Mouse (Mus musculus): ENCODE data around the gene Tmem109. TPM values are rescaled to one million over a fixed set of nuclear protein-coding genes. Genes with fewer than 3 reads are reported as not detected.

The Tmem109 gene
- total and polyA plus RNA-seq, 3 experiments = 17.9 to 51.5 (median 32.9) TPM

DNA sequence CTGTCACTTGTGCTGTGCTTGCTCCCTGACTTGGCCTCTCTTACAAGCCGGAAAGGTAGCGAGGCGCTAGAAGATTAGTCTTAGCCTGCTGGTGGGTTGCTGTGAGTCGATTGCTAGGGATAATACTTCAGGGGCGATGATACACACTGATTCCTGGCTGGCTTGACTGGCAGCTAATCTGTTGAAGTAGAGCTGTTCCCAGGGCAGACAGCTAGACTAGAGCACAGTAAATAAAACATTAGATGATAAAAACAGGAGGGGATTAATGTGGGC lies 23.9 kb upstream of the Tmem109 start:
- in situ Hi-C loops (cut with MboI; ENCODE audit: low pct_ligation_motif_present, low pct_unique_long_range_greater_than_20kb, low sequenced_read_pairs) = no loop called here
- TF ChIP-seq ELF1 (IDR thresholded peaks at IDR 0.05; ENCODE audit: low read depth, low read length) = no peak
- TF ChIP-seq USF1 (IDR thresholded peaks at IDR 0.05; ENCODE audit: low read depth, low read length) = no peak
- no peak for TF ChIP-seq RAD21 (IDR thresholded peaks at IDR 0.05; ENCODE audit: low read depth, low read length)
- no peak for TF ChIP-seq POLR2AphosphoS2 (IDR thresholded peaks at IDR 0.05; ENCODE audit: low read depth, low read length)
- TF ChIP-seq MYC (IDR thresholded peaks at IDR 0.05; ENCODE audit: low read depth, low read length) = no peak
- no peak for TF ChIP-seq GABPA (IDR thresholded peaks at IDR 0.05; ENCODE audit: insufficient replicate concordance, low read depth, low read length)
- TF ChIP-seq UBTF (IDR thresholded peaks at IDR 0.05; ENCODE audit: low read depth, low read length) = no peak
- TF ChIP-seq CHD2 (IDR thresholded peaks at IDR 0.05; ENCODE audit: low read length) = no peak
- TF ChIP-seq IRF4 (IDR thresholded peaks at IDR 0.05; ENCODE audit: low read depth, low read length) = no peak
- TF ChIP-seq ZMIZ1 (IDR thresholded peaks at IDR 0.05; ENCODE audit: low read depth, low read length) = no peak
- TF ChIP-seq E2F4 (IDR thresholded peaks at IDR 0.05; ENCODE audit: insufficient replicate concordance, low read depth, low read length) = no peak
- TF ChIP-seq EP300 (IDR thresholded peaks at IDR 0.05; ENCODE audit: low read length) = no peak
- no peak for TF ChIP-seq MAZ (IDR thresholded peaks at IDR 0.05; ENCODE audit: low read depth, low read length)
- no peak for TF ChIP-seq ETS1 (conservative IDR thresholded peaks at IDR 0.05; ENCODE audit: low read depth, low read length)
- no peak for TF ChIP-seq HCFC1 (IDR thresholded peaks at IDR 0.05; ENCODE audit: low read depth, low read length)
- Histone ChIP-seq H3K4me3 (replicated peaks in 1 of 3; ENCODE audit: low read depth in 2 of 3, low read length in 2 of 3, poor library complexity in 1 of 3) (no peak overlapping the region), H3K9ac (ENCODE audit: insufficient read depth, low read depth) (no peak overlapping the region), H3K9me3 (replicated peaks; ENCODE audit: low read length) (no peaks in the 10 kb centered on the region), H3K36me3 (replicated peaks in 1 of 2; ENCODE audit: control insufficient read depth in 1 of 2, insufficient read depth in 1 of 2, low read length in 1 of 2) (peaks cover 70 to 89% of the 10 kb centered on the region in 2 experiments), H3K4me1 (ENCODE audit: control insufficient read depth in 1 of 2, insufficient read depth in 2 of 2) (no peaks in the 10 kb centered on the region), H3K79me2 (replicated peaks; ENCODE audit: control insufficient read depth, extremely low read depth, insufficient read depth, poor library complexity, severe bottlenecking) (no peaks in the 10 kb centered on the region), H3K27ac (ENCODE audit: insufficient read depth, low read depth) (no peak overlapping the region), H3K4me2 (ENCODE audit: insufficient read depth, low read depth, poor library complexity, severe bottlenecking) (no peak overlapping the region), H3K27me3 (replicated peaks) (no peaks in the 10 kb centered on the region)
- dilution Hi-C loops (cut with MboI; ENCODE audit: extremely low pct_ligation_motif_present, extremely low pct_unique_long_range_greater_than_20kb, low sequenced_read_pairs) = no loop called here
- no peak for DNase-seq (ENCODE audit: extremely low read depth)

DNA sequence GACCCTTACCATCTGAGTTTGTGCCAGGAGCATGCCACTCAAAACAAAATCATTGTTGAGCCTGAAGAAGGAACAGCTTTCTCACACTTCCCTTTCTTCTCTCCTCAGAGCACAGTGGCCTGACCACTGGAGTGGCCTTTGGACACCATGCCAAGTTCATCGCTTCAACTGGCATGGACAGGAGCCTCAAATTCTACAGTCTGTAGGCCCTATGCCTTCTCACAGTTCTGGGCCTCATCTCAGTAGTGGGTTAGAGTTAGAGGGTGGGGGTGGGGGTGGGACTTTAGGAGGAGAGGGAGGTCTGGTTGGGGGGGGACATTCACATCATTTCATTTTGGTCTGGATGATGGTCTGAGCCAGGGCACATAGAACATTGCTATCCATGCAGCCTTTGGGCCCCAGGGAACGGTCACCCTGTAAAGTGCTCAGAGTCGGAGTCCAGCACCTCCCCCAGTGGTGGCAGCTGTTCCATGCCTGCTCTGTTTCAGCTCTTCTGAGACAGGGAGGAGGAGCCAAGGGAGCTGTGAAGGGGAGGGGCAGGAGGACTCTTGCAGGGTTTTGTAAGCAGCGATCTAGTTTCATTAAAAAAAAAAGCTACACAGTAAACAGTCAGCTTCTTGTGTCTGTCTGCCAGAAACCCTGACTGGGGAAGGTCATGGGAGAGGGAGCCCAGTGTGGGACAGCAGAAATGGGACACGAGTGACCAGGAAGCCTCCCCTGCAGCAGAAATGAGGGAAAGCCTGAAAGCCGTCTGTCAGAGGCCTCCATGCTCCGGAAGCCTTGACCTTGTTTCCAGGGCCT lies 23.3 kb upstream of the Tmem109 start:
- no peak overlapping the region for H3K9ac ChIP-seq (ENCODE audit: insufficient read depth, low read depth)
- H3K9me3 ChIP-seq (replicated peaks; ENCODE audit: low read length) = no peaks in the 10 kb centered on the region
- in situ Hi-C loops (cut with MboI; ENCODE audit: low pct_ligation_motif_present, low pct_unique_long_range_greater_than_20kb, low sequenced_read_pairs) = no loop called here
- no peaks in the 10 kb centered on the region for H3K4me1 ChIP-seq (ENCODE audit: control insufficient read depth in 1 of 2, insufficient read depth in 2 of 2)
- H3K27ac ChIP-seq (ENCODE audit: insufficient read depth, low read depth) = no peak overlapping the region
- dilution Hi-C loops (cut with MboI; ENCODE audit: extremely low pct_ligation_motif_present, extremely low pct_unique_long_range_greater_than_20kb, low sequenced_read_pairs) = no loop called here
- DNase-seq (ENCODE audit: extremely low read depth) = no peak
- H3K4me2 ChIP-seq (ENCODE audit: insufficient read depth, low read depth, poor library complexity, severe bottlenecking) = no peak overlapping the region
- H3K27me3 ChIP-seq (replicated peaks) = no peaks in the 10 kb centered on the region
- TF ChIP-seq NRF1 (IDR thresholded peaks at IDR 0.05; ENCODE audit: low read depth, low read length) (no peak), POLR2A (IDR thresholded peaks at IDR 0.05; ENCODE audit: low read depth, low read length) (no peak), RCOR1 (conservative IDR thresholded peaks at IDR 0.05; ENCODE audit: low read depth, low read length) (no peak), SMC3 (IDR thresholded peaks at IDR 0.05; ENCODE audit: low read depth, low read length) (no peak), UBTF (IDR thresholded peaks at IDR 0.05; ENCODE audit: low read depth, low read length) (no peak), USF2 (conservative IDR thresholded peaks at IDR 0.05; ENCODE audit: low read depth, low read length) (no peak), BHLHE40 (IDR thresholded peaks at IDR 0.05; ENCODE audit: low read depth, low read length) (no peak), MAX (IDR thresholded peaks at IDR 0.05; ENCODE audit: low read length) (no peak), ZKSCAN1 (IDR thresholded peaks at IDR 0.05; ENCODE audit: borderline replicate concordance, low read depth, low read length) (no peak), KAT2A (IDR thresholded peaks at IDR 0.05; ENCODE audit: insufficient replicate concordance, low read length) (no peak), ELF1 (IDR thresholded peaks at IDR 0.05; ENCODE audit: low read depth, low read length) (no peak), JUND (conservative IDR thresholded peaks at IDR 0.05; ENCODE audit: low read depth, low read length) (no peak), USF1 (IDR thresholded peaks at IDR 0.05; ENCODE audit: low read depth, low read length) (no peak), TBP (conservative IDR thresholded peaks at IDR 0.05; ENCODE audit: low read depth, low read length) (no peak), ETS1 (conservative IDR thresholded peaks at IDR 0.05; ENCODE audit: low read depth, low read length) (no peak), MEF2A (IDR thresholded peaks at IDR 0.05; ENCODE audit: borderline replicate concordance, low read depth, low read length) (no peak)
- no peak overlapping the region for H3K4me3 ChIP-seq (replicated peaks in 1 of 3; ENCODE audit: low read depth in 2 of 3, low read length in 2 of 3, poor library complexity in 1 of 3)
- no peaks in the 10 kb centered on the region for H3K79me2 ChIP-seq (replicated peaks; ENCODE audit: control insufficient read depth, extremely low read depth, insufficient read depth, poor library complexity, severe bottlenecking)
- H3K36me3 ChIP-seq (replicated peaks in 1 of 2; ENCODE audit: control insufficient read depth in 1 of 2, insufficient read depth in 1 of 2, low read length in 1 of 2) = peaks cover 75 to 94% of the 10 kb centered on the region in 2 experiments
